16 mouse cellular contexts compared by ENCODE assay signal in genomic region chr16:23181487-23181886, GRCm38 (mm10). TPM values are rescaled to one million over a fixed set of nuclear protein-coding genes. Genes with fewer than 3 reads are reported as not detected.
DNase-seq lines count a peak whose midpoint lies in the region; ATAC-seq lines count a peak whose summit lies in the region.
"Had no signal": no experiment of that assay in that cellular context is flagged by ENCODE, and none has a peak within 500 bp of the region (broad histone marks: within the 10 kb centered on the region; RNA-seq: fewer than 3 reads in every experiment).

No protein-coding gene starts in this region.

- H3K9me3 ChIP-seq in hindbrain, embryonic 13.5 days, result no peaks in the 10 kb centered on the region
- H3K9me3 ChIP-seq: forebrain, embryonic 15.5 days had no signal

- no peak for ATAC-seq in hindbrain, embryonic 13.5 days (ENCODE audit: low FRiP score)
- ATAC-seq: forebrain, embryonic 15.5 days; lung, postnatal 0 days had no signal

- H3K4me1 ChIP-seq in brown adipose tissue, adult 24 weeks (ENCODE audit: control insufficient read depth, insufficient read depth, insufficient read length, low read length), result peaks cover 6% of the 10 kb centered on the region; the same call in 1 of the 2 replicates
- no peaks in the 10 kb centered on the region for H3K4me1 ChIP-seq in hindbrain, embryonic 13.5 days (replicated peaks)
- H3K4me1 ChIP-seq: forebrain, embryonic 15.5 days had no signal

- 77% methylated on average over 3 of the region's 3 CpGs for WGBS in hindbrain, embryonic 13.5 days

- H3K4me2 ChIP-seq in hindbrain, embryonic 13.5 days, result no peak overlapping the region
- H3K4me2 ChIP-seq: forebrain, embryonic 15.5 days had no signal

- no peaks in the 10 kb centered on the region for H3K27me3 ChIP-seq in hindbrain, embryonic 13.5 days
- H3K27me3 ChIP-seq: forebrain, embryonic 15.5 days had no signal

- no peak overlapping the region for H3K4me3 ChIP-seq in brown adipose tissue, adult 24 weeks (ENCODE audit: insufficient read depth, low read depth, low read length)
- no peak overlapping the region for H3K4me3 ChIP-seq in hindbrain, embryonic 13.5 days
- H3K4me3 ChIP-seq: forebrain, embryonic 15.5 days had no signal

- H3K9ac ChIP-seq in hindbrain, embryonic 13.5 days, result no peak overlapping the region
- H3K9ac ChIP-seq: forebrain, embryonic 15.5 days had no signal

- 0 out of 2 replicates have a peak overlapping the region, but pooled peaks have one; percentile 37 for H3K27ac ChIP-seq in brown adipose tissue, adult 24 weeks (replicated peaks; ENCODE audit: low read depth, low read length)
- H3K27ac ChIP-seq in hindbrain, embryonic 13.5 days, result no peak overlapping the region
- H3K27ac ChIP-seq: forebrain, embryonic 15.5 days had no signal

- H3K36me3 ChIP-seq in hindbrain, embryonic 13.5 days, result no peaks in the 10 kb centered on the region
- H3K36me3 ChIP-seq: forebrain, embryonic 15.5 days had no signal

- peak; percentile 85 for DNase-seq in heart, adult 11 months
- no peak for DNase-seq in heart, adult 8-10 months (ENCODE audit: low spot score)
- peak; percentile 24 to 25 for DNase-seq in B cell, adult 2 months
- DNase-seq in naive thymus-derived CD4-positive, alpha-beta T cell, adult 2 months (ENCODE audit: low read depth), result peak; percentile 93
- no peak for DNase-seq in kidney, postnatal 25 days
- no peak for DNase-seq in cerebellum, postnatal 36 days
- DNase-seq: gastrocnemius, postnatal 36 days; kidney, postnatal 4 days; right cerebral cortex, postnatal 14 days had no signal

RNA-seq across cellular contexts. Expression of gene Adipoq, which starts 35.2 kb away (rescaled TPM):
- 1 to 10 TPM; 2.5 to 6.3 (median 3.5) TPM for total RNA-seq in heart, adult 8-10 months (2022)
- polyA plus RNA-seq in brown adipose tissue, adult 24 weeks (2012; ENCODE audit: insufficient read depth, insufficient read length, missing spikeins), result 1,590 and 1,771 TPM in 2 replicates
- polyA plus RNA-seq in hindbrain, embryonic 13.5 days (2015; fragmentation: Nextera tagmentation; extraction: Ambion mirVana), result not detected in 2 replicates
- total RNA-seq: left cerebral cortex, adult 18-20 months had no signal
- polyA plus RNA-seq: forebrain, embryonic 15.5 days; intestine, embryonic 14.5 days; lung, postnatal 0 days; stomach, embryonic 16.5 days had no signal

RNA-seq across cellular contexts. Expression of gene St6gal1, which starts 43.1 kb away (rescaled TPM):
- total RNA-seq in heart, adult 8-10 months (2022), result 1 to 10 TPM; 7.6 to 9.9 (median 8.8) TPM
- 7.3 and 8.6 TPM in 2 replicates for polyA plus RNA-seq in brown adipose tissue, adult 24 weeks (2012; ENCODE audit: insufficient read depth, insufficient read length, missing spikeins)
- polyA plus RNA-seq in hindbrain, embryonic 13.5 days (2015; fragmentation: Nextera tagmentation; extraction: Ambion mirVana), result 38.9 and 41.6 TPM in 2 replicates

RNA-seq across cellular contexts. Expression of gene Rfc4, which starts 54.0 kb away (rescaled TPM):
- 10 to 100 TPM in 1 of 4 experiments, 1 to 10 TPM in 3; 6.7 to 11.0 (median 7.6) TPM for total RNA-seq in heart, adult 8-10 months (2022)
- polyA plus RNA-seq in brown adipose tissue, adult 24 weeks (2012; ENCODE audit: insufficient read depth, insufficient read length, missing spikeins), result 13.8 and 15.6 TPM in 2 replicates
- polyA plus RNA-seq in hindbrain, embryonic 13.5 days (2015; fragmentation: Nextera tagmentation; extraction: Ambion mirVana), result 53.0 and 57.9 TPM in 2 replicates

Comparison
In these comparisons a context has a peak if more than half of its experiments do, and no peak if none do; other contexts are left out.
1. DNase-seq: peak in heart, adult 11 months (single experiment), B cell, adult 2 months (2 of 2) and naive thymus-derived CD4-positive, alpha-beta T cell, adult 2 months (single experiment); none in heart, adult 8-10 months (single experiment), kidney, postnatal 25 days (0 of 2) and cerebellum, postnatal 36 days (0 of 2).
2. RNA of gene Adipoq, which starts 35.2 kb away (polyA plus RNA-seq): 1,590 to 1,771 TPM in brown adipose tissue, adult 24 weeks; not detected in hindbrain, embryonic 13.5 days; every median in the first group is over 1,000 times any median in the second.